Mouse (Mus musculus) limb, embryonic 12.5 days (tissue): ENCODE measurements around the gene Gm20075. TPM values are rescaled to one million over a fixed set of nuclear protein-coding genes. Genes with fewer than 3 reads are reported as not detected.
"Not testable (repeated sequence)": the region's sequence is repeated elsewhere in the genome, so short reads cannot be mapped to it uniquely, and the experiment has no call there.

ENCODE experiments used
- ATAC-seq: fragments of 200-750 bp; cut with Nextera tagmentation; 2 replicates; pipeline ENCODE4 v1.8.0; 2017; ENCODE audit warnings: low read depth, moderate TSS enrichment; ENCODE audit not compliant: insufficient number of reproducible peaks, insufficient read depth, low FRiP score, low TSS enrichment
- H3K27ac ChIP-seq: fragments of 300-500 bp; sonication (generic); 2 replicates; pipeline ENCODE4 v1.5.1; 2016; ENCODE audit warnings: mild to moderate bottlenecking, moderate library complexity
- H3K27me3 ChIP-seq: fragments of 300-500 bp; sonication (generic); 2 replicates; pipeline ENCODE4 v1.6.1; 2016; ENCODE audit warnings: mild to moderate bottlenecking, moderate library complexity
- H3K36me3 ChIP-seq: fragments of 300-500 bp; sonication (generic); 2 replicates; pipeline ENCODE4 v1.6.1; 2016; ENCODE audit warnings: mild to moderate bottlenecking, moderate library complexity
- H3K4me1 ChIP-seq: fragments of 300-500 bp; sonication (generic); replicated peaks from 2 replicates; pipeline ENCODE4 v1.6.1; 2016
- H3K4me2 ChIP-seq: fragments of 300-500 bp; sonication (generic); 2 replicates; pipeline ENCODE4 v1.6.1; 2016; ENCODE audit warnings: mild to moderate bottlenecking, moderate library complexity
- H3K4me3 ChIP-seq: fragments of 300-500 bp; sonication (generic); replicated peaks from 2 replicates; pipeline ENCODE4 v1.5.1; 2016; ENCODE audit warnings: mild to moderate bottlenecking
- H3K9ac ChIP-seq: fragments of 300-500 bp; sonication (generic); replicated peaks from 2 replicates; pipeline ENCODE4 v1.6.1; 2016; ENCODE audit warnings: mild to moderate bottlenecking, moderate library complexity
- H3K9me3 ChIP-seq: fragments of 300-500 bp; sonication (generic); 2 replicates; pipeline ENCODE4 v1.6.1; 2016; ENCODE audit warnings: mild to moderate bottlenecking, moderate library complexity
- WGBS: fragments of 180-500 bp; shearing (Covaris S2); methylation state at CpG from one replicate; pipeline ENCODE4 v1.1.7; 2016; 5-methylcytosine and 5-hydroxymethylcytosine counted together
- polyA plus RNA-seq: library from polyadenylated mRNA; unstranded; fragments of >200 nt; fragmentation: Nextera tagmentation; extraction: Ambion mirVana; gene quantifications from 2 replicates; pipeline ENCODE4 v1.2.1, GENCODE M21; 2016

Gene Gm20075
- 28.1 and 34.0 TPM in 2 replicates for polyA plus RNA-seq

DNA sequence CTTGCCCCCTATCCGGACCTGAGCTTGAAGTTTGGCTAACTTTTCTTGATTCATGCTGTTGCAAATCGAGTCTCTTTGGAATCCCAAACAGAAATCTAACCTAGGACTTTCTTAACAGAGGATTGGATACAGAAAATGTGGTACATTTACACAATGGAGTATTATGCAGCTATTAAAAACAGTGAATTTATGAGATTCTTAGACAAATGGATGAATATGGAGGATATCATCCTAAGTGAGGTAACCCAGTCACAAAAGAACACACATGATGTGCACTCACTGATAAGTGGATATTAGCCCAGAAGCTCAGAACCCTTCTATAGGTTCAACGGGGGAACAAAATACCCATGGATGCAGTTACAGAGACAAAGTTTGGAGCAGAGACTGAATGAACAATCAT lies at the start of gene Gm20075:
Gene Gm20075, minus strand, starts transcription at position 101 of the 400 bp plus-strand sequence.
- H3K4me2 ChIP-seq, H3K27me3 ChIP-seq, H3K4me3 ChIP-seq, H3K27ac ChIP-seq, H3K36me3 ChIP-seq, H3K9me3 ChIP-seq, H3K4me1 ChIP-seq, H3K9ac ChIP-seq, ATAC-seq: not testable (repeated sequence)
- 87% methylated on average over 3 of the region's 3 CpGs for WGBS

DNA sequence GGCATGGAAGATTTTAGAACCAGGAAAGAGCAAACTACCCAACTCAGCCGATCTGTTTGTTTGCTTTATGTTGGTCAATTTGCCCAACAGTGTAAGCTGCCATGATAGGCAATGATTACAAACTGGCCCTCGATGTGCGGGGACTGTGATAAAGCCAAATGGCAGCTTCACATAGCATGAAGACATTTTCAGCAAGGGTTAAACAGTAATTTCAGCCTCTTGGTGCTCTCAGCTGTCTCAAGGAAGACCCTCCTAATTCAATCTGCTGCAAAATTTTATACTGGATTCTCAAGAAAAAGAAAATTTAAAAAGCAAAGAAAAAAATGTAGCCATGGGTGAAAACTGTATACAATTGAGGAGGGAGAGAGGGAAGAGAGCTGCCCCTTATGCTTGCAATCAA lies 47.9 kb upstream of the Gm20075 start:
- Histone ChIP-seq H3K4me1 (peaks cover 25% of the 10 kb centered on the region), H3K27me3 (peaks cover 69% of the 10 kb centered on the region), H3K9ac (no peak overlapping the region), H3K9me3 (no peaks in the 10 kb centered on the region), H3K36me3 (no peaks in the 10 kb centered on the region), H3K4me2 (no peak overlapping the region), H3K27ac (no peak overlapping the region), H3K4me3 (no peak overlapping the region)
- no peak for ATAC-seq
- 82% methylated on average over 3 of the region's 3 CpGs for WGBS

DNA sequence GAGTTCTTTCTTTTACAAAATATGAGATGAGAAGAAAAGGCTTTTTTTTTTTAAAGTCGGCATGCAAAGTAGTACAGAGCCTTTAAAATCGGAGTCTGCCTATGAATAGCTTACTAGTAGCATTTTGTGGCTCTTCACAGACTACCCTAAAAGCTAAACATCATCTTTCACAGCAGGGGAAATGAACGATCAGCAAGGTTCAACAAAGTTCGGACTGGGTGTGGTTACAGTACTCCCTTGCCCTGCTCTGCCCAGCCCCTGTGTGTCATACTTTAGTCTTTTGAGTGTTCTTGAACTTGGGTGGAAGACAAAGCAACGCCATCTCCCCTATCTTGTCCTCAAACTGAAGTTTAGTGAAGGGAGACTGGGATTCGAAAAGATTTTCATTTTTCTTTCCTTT lies 45.5 kb upstream of the Gm20075 start:
- Histone ChIP-seq H3K4me1 (peaks cover 10% of the 10 kb centered on the region), H3K4me3 (no peak overlapping the region), H3K9ac (no peak overlapping the region), H3K9me3 (no peaks in the 10 kb centered on the region), H3K27me3 (peaks cover 44% of the 10 kb centered on the region), H3K36me3 (no peaks in the 10 kb centered on the region), H3K27ac (no peak overlapping the region), H3K4me2 (no peak overlapping the region)
- 78% methylated on average over 6 of the region's 6 CpGs for WGBS
- no peak for ATAC-seq

DNA sequence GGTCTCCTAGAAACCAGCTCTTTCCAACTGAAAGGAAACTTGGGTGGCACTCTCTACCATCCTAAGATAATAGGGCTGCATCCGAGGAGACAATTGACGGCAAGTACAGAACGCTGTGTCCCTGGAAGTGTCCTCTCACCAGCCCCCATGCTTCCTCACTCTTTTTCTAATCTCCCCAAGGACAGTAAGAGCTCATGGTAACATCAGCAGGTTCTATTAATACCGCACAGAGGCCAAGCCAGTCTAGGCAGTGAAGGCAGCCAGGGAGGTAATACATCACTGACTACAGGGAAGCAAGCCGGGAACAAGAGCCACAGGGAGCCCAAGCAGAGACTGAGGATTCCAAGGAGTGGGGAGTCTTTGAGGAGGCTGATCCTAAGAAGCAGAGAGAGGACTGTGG lies 43.8 kb upstream of the Gm20075 start:
- no peaks in the 10 kb centered on the region for H3K4me1 ChIP-seq
- H3K9me3 ChIP-seq: no peaks in the 10 kb centered on the region
- peaks cover 29% of the 10 kb centered on the region for H3K27me3 ChIP-seq
- no peaks in the 10 kb centered on the region for H3K36me3 ChIP-seq
- H3K4me2 ChIP-seq: no peak overlapping the region
- H3K9ac ChIP-seq: no peak overlapping the region
- whole genome bisulfite sequencing: 73% methylated on average over 5 of the region's 5 CpGs
- no peak for ATAC-seq
- H3K4me3 ChIP-seq: no peak overlapping the region
- H3K27ac ChIP-seq: no peak overlapping the region

GRCm38 (mm10) chr13:96112711-96113110 lies 31.5 kb upstream of the Gm20075 start:
- H3K9me3 ChIP-seq: no peaks in the 10 kb centered on the region
- ATAC-seq: no peak

DNA sequence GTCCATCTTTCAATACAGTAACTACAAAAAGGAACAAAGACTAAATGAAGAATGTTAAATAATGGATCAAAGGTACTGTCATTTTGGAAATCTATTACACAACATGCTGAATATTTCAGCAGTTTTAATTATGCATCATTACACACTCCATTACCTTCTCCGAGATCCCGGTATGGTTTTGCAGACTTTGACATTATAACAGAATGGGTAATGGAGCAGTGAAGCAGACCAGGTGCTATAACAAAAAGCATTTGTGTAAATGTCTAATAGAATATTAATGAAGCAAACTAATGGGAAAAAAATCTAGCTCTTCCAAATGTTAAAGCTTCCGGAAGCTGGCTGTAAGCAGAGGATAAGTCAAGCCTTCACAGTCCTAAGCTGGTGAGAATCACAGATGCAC lies 29.6 kb upstream of the Gm20075 start:
- H3K4me1 ChIP-seq: no peaks in the 10 kb centered on the region
- H3K9me3 ChIP-seq: no peaks in the 10 kb centered on the region
- no peak for ATAC-seq
- H3K4me2 ChIP-seq: no peak overlapping the region
- H3K36me3 ChIP-seq: no peaks in the 10 kb centered on the region
- no peak overlapping the region for H3K4me3 ChIP-seq
- H3K27me3 ChIP-seq: no peaks in the 10 kb centered on the region
- WGBS: 87% methylated on average over 3 of the region's 3 CpGs
- H3K9ac ChIP-seq: no peak overlapping the region
- H3K27ac ChIP-seq: no peak overlapping the region

More at GRCm38 (mm10) chr13:96112711-96113110, 31.5 kb upstream of the Gm20075 start:
- Histone ChIP-seq H3K4me3 (no peak overlapping the region), H3K4me2 (no peak overlapping the region), H3K9ac (no peak overlapping the region), H3K27ac (no peak overlapping the region), H3K36me3 (no peaks in the 10 kb centered on the region), H3K4me1 (no peaks in the 10 kb centered on the region), H3K27me3 (no peaks in the 10 kb centered on the region)
- WGBS: 81% methylated on average over 2 of the region's 2 CpGs

DNA sequence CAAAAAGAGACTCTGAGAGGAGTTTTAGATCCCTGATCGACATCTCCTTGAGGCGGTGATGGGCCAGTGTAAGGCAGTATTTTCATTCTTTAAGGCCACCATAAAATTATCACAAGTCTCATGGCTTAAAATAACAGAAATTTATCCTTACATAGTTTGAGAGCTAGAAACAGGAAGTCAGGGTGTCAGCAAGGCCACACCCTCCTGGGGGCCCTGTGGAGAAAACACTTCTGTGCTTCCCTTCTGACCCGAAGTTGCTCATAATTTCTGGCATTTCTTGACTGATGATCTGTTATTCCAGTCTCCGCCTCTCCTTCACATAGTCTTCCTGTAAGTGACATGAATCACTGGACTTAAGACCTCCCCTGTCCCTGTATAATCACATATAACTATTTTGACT lies 25.2 kb upstream of the Gm20075 start:
- H3K4me1 ChIP-seq: no peaks in the 10 kb centered on the region
- H3K27me3 ChIP-seq: no peaks in the 10 kb centered on the region
- no peak overlapping the region for H3K4me2 ChIP-seq
- 79% methylated on average over 4 of the region's 4 CpGs for WGBS
- no peak overlapping the region for H3K4me3 ChIP-seq
- no peaks in the 10 kb centered on the region for H3K36me3 ChIP-seq
- ATAC-seq: no peak
- no peak overlapping the region for H3K9ac ChIP-seq
- no peaks in the 10 kb centered on the region for H3K9me3 ChIP-seq
- no peak overlapping the region for H3K27ac ChIP-seq

- no peaks in the 10 kb centered on the region for H3K36me3 ChIP-seq
- no peak overlapping the region for H3K27ac ChIP-seq
- WGBS: 78% methylated on average over 4 of the region's 4 CpGs
- no peaks in the 10 kb centered on the region for H3K27me3 ChIP-seq
- no peak for ATAC-seq
- no peaks in the 10 kb centered on the region for H3K4me1 ChIP-seq
- H3K9me3 ChIP-seq: no peaks in the 10 kb centered on the region
- no peak overlapping the region for H3K9ac ChIP-seq
- no peak overlapping the region for H3K4me3 ChIP-seq
- H3K4me2 ChIP-seq: no peak overlapping the region
Observed at GRCm38 (mm10) chr13:96090929-96091328, 9.8 kb upstream of the Gm20075 start.

DNA sequence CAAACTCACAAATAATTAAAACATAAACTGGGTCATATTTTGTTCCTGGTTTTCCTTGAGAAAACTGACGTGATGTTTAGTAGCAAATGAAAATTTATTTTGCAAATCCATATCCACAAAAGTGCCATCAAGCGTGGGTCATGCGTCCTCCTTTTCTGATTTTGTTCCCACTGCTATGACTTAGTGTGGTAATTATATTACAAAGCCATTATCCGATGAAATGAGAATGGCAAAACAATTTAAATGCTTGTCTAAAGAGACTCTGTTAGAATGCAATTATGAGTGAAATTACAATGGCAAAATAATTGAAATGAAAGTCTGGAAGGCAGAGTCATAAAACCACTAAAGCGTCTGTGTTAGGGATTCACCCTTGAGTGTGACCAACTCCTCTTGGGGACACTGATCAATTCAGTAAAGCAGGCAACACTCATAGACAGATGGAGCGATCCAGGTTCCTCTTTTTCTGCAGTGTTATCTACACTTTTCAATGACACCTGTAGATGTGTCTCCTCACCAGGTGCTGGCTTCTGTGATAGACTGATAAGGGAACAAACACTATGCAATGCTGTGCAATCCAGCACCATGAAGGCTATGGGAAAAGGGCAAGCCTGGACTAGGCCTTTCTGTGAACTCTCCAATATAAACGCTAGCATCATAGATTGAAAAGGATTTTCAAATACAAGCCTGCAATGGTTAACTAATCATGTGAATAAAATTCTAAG lies 4.6 kb upstream of the Gm20075 start:
- 90% methylated on average over 7 of the region's 7 CpGs for WGBS
- no peaks in the 10 kb centered on the region for H3K4me1 ChIP-seq
- no peak overlapping the region for H3K9ac ChIP-seq
- no peaks in the 10 kb centered on the region for H3K9me3 ChIP-seq
- H3K4me3 ChIP-seq: no peak overlapping the region
- H3K36me3 ChIP-seq: no peaks in the 10 kb centered on the region
- H3K4me2 ChIP-seq: no peak overlapping the region
- no peak overlapping the region for H3K27ac ChIP-seq
- no peaks in the 10 kb centered on the region for H3K27me3 ChIP-seq
- ATAC-seq: no peak

- H3K36me3 ChIP-seq, H3K4me2 ChIP-seq, H3K4me3 ChIP-seq, H3K4me1 ChIP-seq, H3K9ac ChIP-seq, H3K27ac ChIP-seq, ATAC-seq, H3K27me3 ChIP-seq, H3K9me3 ChIP-seq: not testable (repeated sequence)
- 88% methylated on average over 1 of the region's 1 CpGs for WGBS
Observed at GRCm38 (mm10) chr13:96081754-96082153, 578 bp upstream of the Gm20075 start, which contains the start of gene Gm17190. TSS of gene Gm17190 (plus strand) at chr13:96082054.

DNA sequence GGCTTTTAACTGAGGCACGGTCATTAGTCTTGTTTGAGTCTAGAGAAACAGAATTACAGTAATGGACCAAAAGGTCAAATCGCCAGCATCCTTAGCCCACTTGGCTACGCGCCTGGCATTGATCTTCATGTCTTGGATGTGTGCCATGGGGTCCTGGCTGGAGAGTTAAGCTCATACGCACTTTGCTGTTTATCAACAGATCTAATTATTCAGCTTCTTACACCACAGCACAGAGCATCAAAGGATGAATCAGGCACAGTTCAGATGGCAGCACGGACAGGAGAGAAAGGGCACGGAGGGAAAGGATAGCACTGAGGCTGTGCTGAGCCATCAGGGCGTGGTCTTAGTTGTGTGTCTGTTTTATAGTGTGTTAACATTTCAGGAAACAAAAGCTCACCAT lies 7.6 kb downstream of the Gm20075 start:
- ATAC-seq: no peak
- H3K9ac ChIP-seq: no peak overlapping the region
- H3K4me1 ChIP-seq: 0 out of 2 replicates have a peak, but pooled peaks cover 3% of the 10 kb centered on the region
- no peaks in the 10 kb centered on the region for H3K36me3 ChIP-seq
- H3K4me3 ChIP-seq: no peak overlapping the region
- H3K27ac ChIP-seq: no peak overlapping the region
- no peak overlapping the region for H3K4me2 ChIP-seq
- 78% methylated on average over 8 of the region's 8 CpGs for WGBS
- no peaks in the 10 kb centered on the region for H3K9me3 ChIP-seq
- H3K27me3 ChIP-seq: no peaks in the 10 kb centered on the region

GRCm38 (mm10) chr13:96052755-96053154 lies 28.4 kb downstream of the Gm20075 start:
- no peak overlapping the region for H3K4me2 ChIP-seq
- no peaks in the 10 kb centered on the region for H3K4me1 ChIP-seq
- no peaks in the 10 kb centered on the region for H3K36me3 ChIP-seq
- no peak overlapping the region for H3K4me3 ChIP-seq
- no peak overlapping the region for H3K9ac ChIP-seq
- 89% methylated on average over 3 of the region's 3 CpGs for WGBS
- no peaks in the 10 kb centered on the region for H3K9me3 ChIP-seq
- no peak overlapping the region for H3K27ac ChIP-seq
- no peak for ATAC-seq
- no peaks in the 10 kb centered on the region for H3K27me3 ChIP-seq
